Mouse (Mus musculus): ENCODE measurements around the gene Pigb.

Gene Pigb

GRCm38 (mm10) chr9:72992576-72992975, 47.6 kb downstream of the Pigb start:
- DNase-seq (ENCODE audit: low read depth) = no peak

- no peak for DNase-seq (ENCODE audit: low read depth)
Measured at GRCm38 (mm10) chr9:72991420-72991819, 48.8 kb downstream of the Pigb start.

DNA sequence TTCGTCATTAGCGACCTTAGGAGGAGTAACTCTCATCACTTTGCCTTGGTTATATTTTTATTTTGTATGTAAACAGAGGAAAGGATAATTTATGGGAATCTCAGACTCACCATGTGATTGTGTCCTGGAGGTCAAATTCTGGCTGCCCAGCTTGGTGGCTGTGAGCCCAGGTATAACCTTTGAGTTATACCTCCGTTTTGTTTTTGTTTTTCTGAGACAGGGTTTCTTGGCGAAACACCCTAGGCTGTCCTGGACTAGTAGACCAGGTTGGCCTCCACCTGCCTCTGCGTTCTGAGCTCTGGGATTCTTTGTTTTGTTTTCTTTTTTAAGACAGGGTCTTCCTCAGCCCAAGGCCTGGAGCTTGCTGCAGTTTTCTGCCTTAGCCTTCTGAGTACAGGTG, 51.5 kb downstream of the Pigb start:
- DNase-seq (ENCODE audit: low read depth) = no peak

DNA sequence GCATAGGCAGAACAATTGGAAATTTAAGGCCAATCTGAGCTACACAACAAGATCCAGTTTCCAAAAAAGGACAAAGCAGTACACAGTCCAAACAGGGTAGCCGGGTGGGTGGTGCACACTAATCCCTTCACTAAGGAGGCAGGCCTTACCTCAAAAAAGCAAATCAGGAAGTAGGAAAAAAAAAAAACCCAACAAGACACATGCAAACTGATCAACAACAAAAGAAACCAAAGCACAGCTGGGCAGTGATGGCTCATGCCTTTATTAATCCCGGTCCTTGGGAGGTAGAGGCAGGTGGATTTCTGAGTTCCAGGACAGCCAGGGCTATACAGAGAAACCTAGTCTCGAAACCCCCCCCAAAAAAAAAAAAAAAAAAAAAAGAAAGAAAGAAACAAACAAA, 52.5 kb downstream of the Pigb start:
- DNase-seq (ENCODE audit: low read depth) = no peak

- DNase-seq (ENCODE audit: low read depth) = peak; percentile 98
Measured at GRCm38 (mm10) chr9:72985250-72986220, 54.6 kb downstream of the Pigb start, which contains the start of the genes Ccpg1os and Ccpg1. Gene Ccpg1os, minus strand, starts transcription at chr9:72985382. Gene Ccpg1, plus strand, starts transcription at chr9:72985429.

DNA sequence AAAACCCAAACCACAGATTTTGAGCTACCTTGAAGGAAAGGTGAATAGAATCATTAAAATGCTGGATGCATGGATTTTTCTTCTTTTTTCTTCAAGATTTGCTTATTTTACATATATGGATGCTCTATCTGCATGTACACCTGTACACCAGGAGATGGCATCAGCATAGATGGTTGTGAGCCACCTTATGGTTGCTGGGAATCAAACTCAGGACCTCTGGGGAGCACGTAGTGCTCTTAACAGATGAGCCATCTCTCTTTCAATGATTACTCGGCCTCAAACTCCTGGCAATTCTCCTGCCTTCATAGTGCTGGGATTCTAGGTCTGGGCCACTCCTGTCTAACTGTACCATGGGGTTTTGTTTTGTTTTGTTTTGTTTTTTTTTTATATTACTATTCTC, 57.1 kb downstream of the Pigb start:
- peak; percentile 48 for DNase-seq (ENCODE audit: low read depth)

- DNase-seq (ENCODE audit: low read depth) = no peak
Measured at GRCm38 (mm10) chr9:72975242-72975641, 64.9 kb downstream of the Pigb start.

- DNase-seq (ENCODE audit: low read depth) = no peak
Measured at GRCm38 (mm10) chr9:72974734-72975133, 65.4 kb downstream of the Pigb start.

GRCm38 (mm10) chr9:72972984-72973383, 67.2 kb downstream of the Pigb start:
- no peak for DNase-seq (ENCODE audit: low read depth)

- no peak for DNase-seq (ENCODE audit: low read depth)
Measured at GRCm38 (mm10) chr9:72972435-72972834, 67.7 kb downstream of the Pigb start.

- DNase-seq (ENCODE audit: low read depth) = peak; percentile 93
Measured at GRCm38 (mm10) chr9:72969874-72970273, 70.3 kb downstream of the Pigb start.

DNA sequence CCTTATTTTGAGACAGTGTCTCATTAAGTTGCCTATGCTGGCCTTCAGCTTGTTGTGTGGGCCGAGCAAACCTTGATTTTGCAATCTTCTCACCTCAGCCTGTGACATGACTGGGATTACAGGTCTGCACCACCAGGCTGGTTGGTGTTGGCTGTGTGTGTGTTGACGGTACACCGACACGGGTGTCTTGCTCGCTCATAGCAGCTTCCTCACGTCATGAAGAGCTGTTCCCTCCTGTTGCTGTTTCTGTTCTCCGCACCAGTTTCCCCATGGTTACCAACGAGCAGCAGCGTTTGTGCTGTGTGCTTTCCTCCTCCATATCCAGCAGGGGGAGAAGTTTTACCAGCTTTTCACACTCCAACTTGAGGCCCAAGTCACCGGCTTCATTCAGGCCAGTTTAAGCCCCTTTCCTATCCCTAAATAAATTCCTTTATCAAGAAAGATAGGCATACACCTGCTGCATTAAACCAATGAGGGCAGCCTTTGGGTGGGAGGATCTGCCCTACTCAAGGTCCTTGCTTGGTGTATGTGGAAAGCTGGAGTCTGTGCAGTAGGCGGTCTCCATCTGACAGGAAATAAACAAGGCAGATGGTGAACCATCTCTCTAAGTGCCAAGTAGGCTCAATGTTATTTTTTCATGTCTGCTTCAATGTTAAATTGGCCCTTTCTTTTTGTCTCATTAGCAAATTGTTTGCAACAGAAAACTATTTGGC, 71.7 kb downstream of the Pigb start:
- peak; percentile 92 for DNase-seq (ENCODE audit: low read depth)

DNA sequence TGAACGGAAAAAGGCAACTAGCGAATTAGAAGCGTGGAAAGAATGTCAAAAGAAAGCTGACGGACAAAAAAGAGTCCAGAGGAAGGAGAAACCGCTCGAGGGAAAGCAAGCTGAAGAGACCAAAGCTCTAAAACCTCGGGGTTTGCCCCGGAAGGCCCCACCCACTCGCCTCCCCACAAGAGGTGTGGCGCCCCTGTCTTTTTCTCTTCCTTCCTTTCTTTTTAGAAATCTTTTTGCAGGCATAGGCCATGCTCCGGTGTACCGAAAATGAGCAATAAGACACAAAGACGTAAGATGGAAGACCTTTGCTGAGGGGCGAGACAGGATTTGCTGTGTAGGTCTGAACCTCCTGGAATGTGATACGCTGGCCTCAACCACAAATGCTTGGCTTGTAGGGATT, 78.2 kb downstream of the Pigb start:
- peak; percentile 83 for DNase-seq (ENCODE audit: low read depth)

DNA sequence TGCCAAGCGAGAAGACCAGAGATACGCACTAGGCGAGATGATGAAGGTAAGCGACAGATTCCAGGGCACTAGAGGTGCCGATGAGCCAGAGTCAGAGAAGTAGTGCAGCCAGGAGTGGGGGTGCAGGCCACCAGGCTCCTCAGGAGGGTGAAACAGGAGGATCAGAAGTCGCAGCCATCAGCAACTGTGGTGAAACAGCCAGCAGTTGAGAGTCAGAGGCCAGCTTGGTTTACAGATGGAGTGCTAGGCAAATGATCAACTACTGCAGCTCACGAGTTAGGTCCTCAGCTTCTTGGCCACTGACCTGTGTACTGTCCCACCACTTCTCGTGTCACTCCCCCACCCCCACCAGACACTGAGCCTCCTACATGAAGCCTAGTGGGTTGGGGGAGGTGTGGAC, 78.8 kb downstream of the Pigb start:
- peak; percentile 54 for DNase-seq (ENCODE audit: low read depth)

DNA sequence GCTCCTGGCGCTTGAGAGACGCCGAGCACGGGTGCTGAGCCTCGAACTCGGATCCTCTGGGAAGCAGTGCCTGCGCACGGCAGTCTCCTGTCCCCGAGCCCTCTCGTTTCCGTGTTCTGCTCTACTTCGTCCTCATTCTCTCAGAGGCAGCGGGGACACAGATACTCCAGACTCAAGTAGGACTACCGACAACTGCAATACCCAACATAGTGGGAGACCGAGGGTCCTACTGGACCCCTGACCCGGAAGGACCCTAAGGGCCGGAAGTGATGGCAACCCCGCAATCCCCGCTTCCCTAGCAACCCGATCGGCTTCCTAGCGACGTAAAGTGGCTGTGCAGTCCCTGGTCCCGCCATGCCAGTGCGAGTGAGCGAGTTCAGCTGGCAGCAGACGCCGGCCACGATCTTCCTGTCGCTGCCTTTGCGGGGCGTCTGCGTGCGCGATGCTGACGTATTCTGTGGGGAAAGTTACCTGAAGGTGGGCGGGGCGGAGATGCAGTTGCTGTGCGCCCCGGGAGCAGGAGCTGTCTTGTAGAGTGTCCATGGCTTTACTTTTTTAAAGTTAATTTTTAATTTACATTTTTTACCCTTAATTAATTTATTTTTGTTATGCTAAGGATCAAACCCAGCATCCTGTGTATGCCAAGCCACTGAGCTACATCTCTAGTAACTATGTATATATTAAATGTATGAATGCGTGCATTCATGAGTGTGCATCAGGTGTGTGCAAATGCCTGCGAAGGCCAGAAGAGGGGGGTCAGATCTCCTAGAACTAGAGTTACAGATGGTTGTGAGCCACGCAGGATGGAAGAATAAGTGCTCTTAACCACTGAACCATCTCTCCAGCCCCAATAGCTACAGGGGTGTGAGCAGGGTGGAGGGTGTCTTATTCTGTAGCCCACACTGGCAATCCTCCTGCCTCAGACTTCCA, 81.4 kb downstream of the Pigb start, which contains the start of the genes Dyx1c1 and Gm44503:
Gene Dyx1c1, plus strand, starts transcription at position 265 of the 930 bp plus-strand sequence.
Gene Gm44503, plus strand, starts transcription at position 332 of the 930 bp plus-strand sequence.
- DNase-seq (ENCODE audit: low read depth) = peak; percentile 92

Measured in naive thymus-derived CD4-positive, alpha-beta T cell, adult 2 months (primary cell).